Mouse (Mus musculus) liver, embryonic 15.5 days (tissue): ENCODE measurements around the gene Snx19. TPM values are rescaled to one million over a fixed set of nuclear protein-coding genes. Genes with fewer than 3 reads are reported as not detected.

Source experiments
- ATAC-seq: fragments of 200-750 bp; cut with Nextera tagmentation; 2 replicates; pipeline ENCODE4 v1.8.0; 2017; ENCODE audit warnings: moderate number of reproducible peaks, mild to moderate bottlenecking, moderate library complexity; ENCODE audit not compliant: insufficient read depth
- H3K27ac ChIP-seq: fragments of 300-500 bp; sonication (generic); replicated peaks from 2 replicates; pipeline ENCODE4 v1.5.1; 2015; ENCODE audit warnings: mild to moderate bottlenecking, inconsistent platforms
- H3K27me3 ChIP-seq: fragments of 300-500 bp; sonication (generic); 2 replicates; pipeline ENCODE4 v1.6.1; 2015; ENCODE audit warnings: mild to moderate bottlenecking, inconsistent platforms
- H3K36me3 ChIP-seq: fragments of 300-500 bp; sonication (generic); replicated peaks from 2 replicates; pipeline ENCODE4 v1.6.1; 2015; ENCODE audit warnings: moderate library complexity, mild to moderate bottlenecking, inconsistent platforms
- H3K4me1 ChIP-seq: fragments of 300-500 bp; sonication (generic); replicated peaks from 2 replicates; pipeline ENCODE4 v1.6.1; 2015; ENCODE audit warnings: inconsistent platforms
- H3K4me2 ChIP-seq: fragments of 300-500 bp; sonication (generic); 2 replicates; pipeline ENCODE4 v1.6.1; 2015; ENCODE audit warnings: moderate library complexity, mild to moderate bottlenecking, inconsistent platforms
- H3K4me3 ChIP-seq: fragments of 300-500 bp; sonication (generic); replicated peaks from 2 replicates; pipeline ENCODE4 v1.5.1; 2015; ENCODE audit warnings: mild to moderate bottlenecking, inconsistent platforms
- H3K9ac ChIP-seq: fragments of 300-500 bp; sonication (generic); 2 replicates; pipeline ENCODE4 v1.6.1; 2015; ENCODE audit warnings: moderate library complexity, mild to moderate bottlenecking, inconsistent platforms
- H3K9me3 ChIP-seq: fragments of 300-500 bp; sonication (generic); replicated peaks from 2 replicates; pipeline ENCODE4 v1.6.1; 2016; ENCODE audit warnings: inconsistent platforms
- WGBS: fragments of 180-500 bp; shearing (Covaris S2); methylation state at CpG from one replicate; pipeline ENCODE4 v1.1.7; 2015; ENCODE audit warnings: mixed read lengths; ENCODE audit not compliant: insufficient replicate concordance; 5-methylcytosine and 5-hydroxymethylcytosine counted together
- polyA plus RNA-seq: library from polyadenylated mRNA; unstranded; fragments of >200 nt; fragmentation: Nextera tagmentation; extraction: Ambion mirVana; gene quantifications from 2 replicates; pipeline ENCODE4 v1.2.1, GENCODE M21; 2015

Snx19 gene
- 4.2 and 4.3 TPM in 2 replicates for polyA plus RNA-seq

DNA sequence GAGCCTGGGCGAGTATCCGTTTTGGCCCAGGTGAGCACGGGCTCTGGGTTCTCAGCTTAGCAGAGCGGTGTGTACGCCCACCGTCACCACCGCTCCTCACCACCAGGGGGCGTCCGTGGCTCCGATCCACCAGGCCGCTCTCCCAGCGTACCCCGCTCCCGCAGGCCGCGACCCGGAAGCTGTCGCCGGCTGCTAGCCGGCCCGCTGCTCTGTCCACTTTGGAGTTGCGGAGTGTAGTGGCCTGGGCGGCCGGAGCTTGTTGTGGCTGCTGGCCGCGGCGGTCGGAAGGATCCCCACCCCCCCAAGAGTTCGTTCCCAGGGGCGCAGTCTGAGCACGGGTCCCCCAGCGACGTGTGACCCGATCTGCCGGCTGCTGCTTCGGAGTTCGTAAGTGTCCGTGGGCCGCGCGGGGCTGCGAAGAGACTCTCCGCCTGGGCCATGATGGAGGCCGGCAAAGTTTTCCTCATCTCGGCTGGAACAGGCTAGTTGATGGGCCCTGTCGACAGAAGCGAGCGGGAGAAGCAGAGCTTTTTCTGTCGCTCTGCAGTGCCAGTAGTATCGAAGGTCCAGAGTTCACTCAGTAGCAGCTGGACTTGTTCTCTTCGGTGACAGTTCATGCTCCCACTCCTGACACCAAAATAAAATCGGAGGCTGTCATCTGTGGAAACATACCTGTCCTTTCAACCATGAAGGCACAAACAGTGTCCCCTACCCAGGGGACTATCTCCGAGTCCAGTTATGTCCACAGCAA is at the start of gene Snx19:
Snx19 (plus strand) TSS at position 227 of the 751 bp plus-strand sequence.
- WGBS, result 3% methylated on average over 53 of the region's 53 CpGs
- H3K9ac ChIP-seq, result peak within 1 kb of the TSS; percentile 84
- H3K27ac ChIP-seq, result no peak within 1 kb of the TSS
- no peaks in the 10 kb centered on the region for H3K27me3 ChIP-seq
- no peaks in the 10 kb centered on the region for H3K9me3 ChIP-seq
- ATAC-seq, result peak; percentile 91
- H3K4me2 ChIP-seq, result peak within 1 kb of the TSS; percentile 77
- H3K36me3 ChIP-seq, result no peaks in the 10 kb centered on the region
- peak within 1 kb of the TSS; percentile 82 for H3K4me3 ChIP-seq
- peaks cover 27% of the 10 kb centered on the region for H3K4me1 ChIP-seq

DNA sequence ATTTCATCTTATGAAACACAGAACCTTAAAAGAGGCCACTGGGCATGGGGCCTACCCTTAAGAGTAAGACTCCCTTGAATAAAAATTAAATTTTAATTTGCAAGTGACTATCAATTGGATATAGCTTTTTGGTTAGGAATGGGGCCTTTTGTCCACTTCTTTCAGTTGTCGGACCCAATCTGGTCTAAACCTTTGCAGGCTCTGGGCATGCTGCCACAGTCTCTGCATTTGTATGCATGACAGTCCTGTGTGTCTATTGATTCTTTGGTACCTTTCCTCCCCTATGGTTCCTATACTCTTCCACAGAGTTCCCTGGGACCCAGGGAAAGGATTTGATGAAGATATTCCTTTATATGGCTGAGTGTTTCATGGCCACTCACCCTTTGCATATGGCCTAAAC is 26.1 kb upstream of the Snx19 start:
- Histone ChIP-seq H3K36me3 (no peaks in the 10 kb centered on the region), H3K27ac (no peak overlapping the region), H3K9ac (no peak overlapping the region), H3K9me3 (no peaks in the 10 kb centered on the region), H3K27me3 (no peaks in the 10 kb centered on the region), H3K4me3 (no peak overlapping the region), H3K4me1 (no peaks in the 10 kb centered on the region), H3K4me2 (no peak overlapping the region)
- no peak for ATAC-seq
- 79% methylated on average over 1 of the region's 1 CpGs for WGBS

DNA sequence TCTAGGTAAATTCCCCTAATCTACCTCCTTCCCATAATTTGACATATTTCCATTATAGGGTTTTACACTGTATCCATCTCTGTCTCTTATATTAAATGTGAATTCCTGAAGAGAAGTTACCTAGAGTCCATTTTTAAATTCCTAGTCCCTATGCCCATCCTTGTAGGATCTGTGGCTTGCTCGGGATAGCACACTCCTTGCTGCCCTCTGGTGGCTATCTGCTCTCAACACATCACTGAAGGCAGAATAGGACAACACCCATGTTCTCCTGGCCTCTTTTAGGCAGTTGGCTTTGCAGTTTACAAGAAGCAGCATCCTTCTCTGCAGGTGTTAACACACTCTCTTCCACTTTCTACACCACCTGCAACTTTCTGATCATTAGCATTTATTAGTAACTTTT is 4.0 kb upstream of the Snx19 start:
- Histone ChIP-seq H3K36me3 (no peaks in the 10 kb centered on the region), H3K9me3 (no peaks in the 10 kb centered on the region), H3K4me3 (no peak overlapping the region), H3K27ac (no peak overlapping the region), H3K4me2 (no peak overlapping the region), H3K27me3 (no peaks in the 10 kb centered on the region), H3K9ac (no peak overlapping the region), H3K4me1 (peaks cover 8% of the 10 kb centered on the region)
- WGBS, result 9% methylated on average over 1 of the region's 1 CpGs
- no peak for ATAC-seq

DNA sequence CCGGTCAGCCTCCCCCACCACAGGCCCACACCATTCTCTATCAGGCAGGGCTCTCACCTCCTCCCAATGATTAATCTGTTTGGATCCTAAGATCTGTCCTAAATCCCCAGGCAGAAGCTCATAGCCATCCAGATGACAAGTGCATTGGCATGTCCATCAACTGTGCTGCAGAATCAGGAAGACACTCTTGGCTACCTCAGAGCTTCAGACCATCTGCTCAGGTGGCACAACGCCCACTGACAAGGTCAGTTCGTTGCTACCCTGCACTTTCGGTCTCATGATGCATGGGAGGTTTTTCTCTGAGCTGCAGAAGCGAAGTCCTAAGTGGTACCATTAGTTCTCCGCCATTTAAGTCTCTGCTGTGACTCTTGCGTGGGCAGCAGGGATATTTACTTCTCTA is 1.7 kb upstream of the Snx19 start:
- no peak for ATAC-seq
- WGBS, result 70% methylated on average over 7 of the region's 7 CpGs

DNA sequence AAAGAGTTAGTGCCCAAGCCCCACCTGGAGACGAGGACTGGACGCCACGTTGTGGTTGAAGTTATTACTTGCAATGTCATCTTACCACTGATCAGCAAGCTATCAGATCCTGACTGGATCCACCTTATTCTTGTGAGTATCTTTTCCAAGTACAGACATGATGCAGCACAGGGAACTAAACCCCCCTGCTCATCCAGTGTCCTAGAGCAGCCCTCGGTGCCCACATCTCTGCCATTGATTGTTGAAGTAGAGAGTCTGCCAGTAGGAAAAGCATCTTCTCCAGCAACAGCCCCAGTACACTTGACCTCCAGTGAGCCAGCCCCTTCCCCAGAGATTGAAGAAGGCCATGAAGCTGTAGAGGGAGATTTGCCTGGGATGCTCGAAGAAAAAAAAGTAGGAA is 1.3 kb downstream of the Snx19 start:
- H3K27me3 ChIP-seq, result no peaks in the 10 kb centered on the region
- WGBS, result 78% methylated on average over 5 of the region's 5 CpGs
- no peaks in the 10 kb centered on the region for H3K9me3 ChIP-seq
- H3K4me1 ChIP-seq, result peaks cover 27% of the 10 kb centered on the region
- H3K4me3 ChIP-seq, result no peak overlapping the region
- H3K36me3 ChIP-seq, result peaks cover 11% of the 10 kb centered on the region
- peak overlapping the region; percentile 77; the same call in 1 of the 2 replicates for H3K4me2 ChIP-seq
- no peak overlapping the region for H3K27ac ChIP-seq
- no peak for ATAC-seq
- no peak overlapping the region for H3K9ac ChIP-seq

More for the DNA sequence above, 1.7 kb upstream of the Snx19 start:
- no peak overlapping the region for H3K9ac ChIP-seq
- no peaks in the 10 kb centered on the region for H3K27me3 ChIP-seq
- no peak overlapping the region for H3K4me3 ChIP-seq
- no peaks in the 10 kb centered on the region for H3K9me3 ChIP-seq
- H3K4me2 ChIP-seq, result no peak overlapping the region
- peaks cover 24% of the 10 kb centered on the region for H3K4me1 ChIP-seq
- H3K27ac ChIP-seq, result no peak overlapping the region
- no peaks in the 10 kb centered on the region for H3K36me3 ChIP-seq

DNA sequence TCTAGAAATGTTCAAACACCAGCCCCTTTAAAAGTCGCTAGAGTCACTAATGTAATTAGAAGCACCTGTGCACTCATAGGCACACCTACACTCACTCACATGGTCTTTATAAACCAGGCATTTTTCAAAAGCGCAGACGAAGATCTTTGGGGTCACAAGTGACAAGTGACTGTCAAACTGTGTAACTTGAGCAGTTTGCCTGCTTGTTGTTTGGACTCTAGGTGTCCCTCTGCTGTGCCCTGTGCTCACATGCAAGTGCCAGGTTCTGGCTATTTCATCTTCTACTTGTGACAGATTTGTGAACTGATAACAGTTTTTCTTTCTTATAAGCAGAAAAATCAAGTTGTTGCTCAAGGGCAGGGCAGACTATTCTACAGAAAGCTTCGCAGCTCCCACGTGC is 3.5 kb downstream of the Snx19 start:
- no peaks in the 10 kb centered on the region for H3K27me3 ChIP-seq
- H3K27ac ChIP-seq, result no peak overlapping the region
- H3K36me3 ChIP-seq, result peaks cover 26% of the 10 kb centered on the region
- no peak overlapping the region for H3K9ac ChIP-seq
- H3K4me2 ChIP-seq, result no peak overlapping the region
- WGBS, result 87% methylated on average over 5 of the region's 5 CpGs
- H3K4me3 ChIP-seq, result no peak overlapping the region
- no peaks in the 10 kb centered on the region for H3K9me3 ChIP-seq
- no peak for ATAC-seq
- peaks cover 27% of the 10 kb centered on the region for H3K4me1 ChIP-seq

DNA sequence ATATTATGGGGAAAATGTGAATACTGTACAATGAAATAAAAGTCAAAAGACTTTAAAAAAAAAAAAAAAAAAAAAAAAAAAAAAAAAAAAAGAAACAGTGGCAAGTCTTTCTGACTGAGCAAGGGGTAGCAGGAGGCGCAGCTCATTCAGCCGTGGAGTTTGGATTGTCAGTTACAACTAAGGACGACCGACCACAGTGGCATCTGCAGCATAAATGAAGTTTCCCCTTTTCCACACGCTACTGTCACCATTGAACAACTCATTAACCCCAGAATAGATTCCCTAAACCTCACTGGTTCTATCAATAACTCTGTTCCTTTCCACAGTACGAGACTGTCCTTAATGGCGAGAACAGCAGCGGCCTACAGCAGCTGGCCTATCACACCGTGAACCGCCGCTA is 5.0 kb downstream of the Snx19 start:
- no peak overlapping the region for H3K4me3 ChIP-seq
- no peak overlapping the region for H3K27ac ChIP-seq
- H3K9ac ChIP-seq, result no peak overlapping the region
- no peaks in the 10 kb centered on the region for H3K27me3 ChIP-seq
- no peaks in the 10 kb centered on the region for H3K9me3 ChIP-seq
- H3K4me2 ChIP-seq, result no peak overlapping the region
- peaks cover 37% of the 10 kb centered on the region for H3K36me3 ChIP-seq
- H3K4me1 ChIP-seq, result peaks cover 27% of the 10 kb centered on the region
- 77% methylated on average over 11 of the region's 11 CpGs for WGBS
- no peak for ATAC-seq

DNA sequence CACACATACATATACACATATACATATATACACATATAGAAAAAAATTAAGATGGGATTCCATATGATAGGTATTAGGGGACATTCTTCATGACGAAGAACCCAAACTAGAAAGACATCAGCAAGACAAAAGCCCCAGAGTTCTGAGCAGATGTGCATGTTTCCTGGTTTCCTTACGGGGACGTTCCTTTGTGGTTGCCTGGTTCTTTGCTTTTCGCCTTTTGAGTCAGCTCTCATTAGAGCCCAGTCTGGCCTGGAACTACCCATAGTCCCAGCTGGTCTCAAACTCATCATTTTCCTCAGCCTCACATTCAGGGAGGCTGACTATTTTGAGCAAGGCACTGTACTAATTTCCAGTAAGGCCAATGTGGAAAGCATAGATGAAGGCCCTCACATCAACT is 7.0 kb downstream of the Snx19 start:
- peaks cover 53% of the 10 kb centered on the region for H3K36me3 ChIP-seq
- no peaks in the 10 kb centered on the region for H3K27me3 ChIP-seq
- peaks cover 9% of the 10 kb centered on the region for H3K4me1 ChIP-seq
- H3K27ac ChIP-seq, result no peak overlapping the region
- ATAC-seq, result no peak
- no peaks in the 10 kb centered on the region for H3K9me3 ChIP-seq
- no peak overlapping the region for H3K4me2 ChIP-seq
- 81% methylated on average over 4 of the region's 4 CpGs for WGBS
- no peak overlapping the region for H3K4me3 ChIP-seq
- no peak overlapping the region for H3K9ac ChIP-seq

DNA sequence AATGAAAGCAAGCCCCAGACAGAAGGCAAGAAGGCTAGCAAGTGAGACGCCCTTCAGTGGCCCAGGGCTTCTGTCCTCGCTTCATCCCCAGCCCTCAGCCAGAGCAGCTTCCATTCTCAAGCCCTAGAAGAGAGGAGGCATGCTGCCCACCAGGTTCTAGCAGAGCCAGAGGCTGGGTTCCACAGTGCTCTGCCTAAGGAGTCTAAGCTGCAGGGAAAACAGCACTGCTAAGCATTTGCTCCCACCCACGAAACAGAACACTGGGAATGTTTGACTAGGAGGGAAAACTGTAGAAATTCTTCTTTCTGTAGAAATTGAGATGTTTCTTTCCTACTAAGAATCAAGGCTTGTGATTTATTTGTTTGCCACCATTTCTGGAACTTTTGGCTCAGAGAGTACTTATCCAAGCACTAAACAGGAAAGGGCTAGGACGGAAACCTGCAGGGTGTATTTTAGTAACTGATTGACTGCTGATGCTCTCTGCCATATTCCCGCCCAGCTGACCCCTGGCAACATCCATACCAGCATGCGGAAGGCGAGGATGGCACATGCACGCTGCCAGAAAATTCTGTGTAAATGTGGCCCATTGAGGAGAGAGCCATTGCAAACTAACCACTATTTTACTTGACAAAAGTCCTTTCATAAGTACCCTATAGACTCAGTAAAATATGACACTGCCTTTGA is 9.1 kb downstream of the Snx19 start:
- H3K4me1 ChIP-seq, result no peaks in the 10 kb centered on the region
- H3K27me3 ChIP-seq, result no peaks in the 10 kb centered on the region
- H3K9me3 ChIP-seq, result no peaks in the 10 kb centered on the region
- no peak overlapping the region for H3K27ac ChIP-seq
- no peak overlapping the region for H3K4me3 ChIP-seq
- no peak overlapping the region for H3K4me2 ChIP-seq
- no peak for ATAC-seq
- 81% methylated on average over 8 of the region's 8 CpGs for WGBS
- H3K36me3 ChIP-seq, result peaks cover 71% of the 10 kb centered on the region
- no peak overlapping the region for H3K9ac ChIP-seq

DNA sequence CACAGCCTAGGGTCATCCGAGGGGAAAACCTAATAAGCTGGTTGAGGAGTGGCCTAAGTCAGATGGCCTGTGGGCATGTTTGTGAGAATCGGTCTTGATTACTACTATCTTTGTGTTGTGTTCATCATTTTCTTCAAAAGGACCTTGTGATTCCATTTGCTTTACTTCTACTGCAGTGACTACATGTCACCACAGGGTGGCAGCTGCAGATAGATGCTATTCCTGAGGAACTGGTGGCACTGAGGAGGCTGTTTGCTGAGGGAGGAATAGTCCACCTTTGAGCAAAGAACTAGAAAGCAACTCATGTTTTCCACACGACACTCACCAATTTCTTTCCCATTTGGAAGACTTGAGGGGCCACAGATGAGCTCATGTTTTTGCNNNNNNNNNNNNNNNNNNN is 11.6 kb downstream of the Snx19 start:
- WGBS, result 58% methylated on average over 3 of the region's 3 CpGs
- no peak for ATAC-seq
- no peaks in the 10 kb centered on the region for H3K27me3 ChIP-seq

DNA sequence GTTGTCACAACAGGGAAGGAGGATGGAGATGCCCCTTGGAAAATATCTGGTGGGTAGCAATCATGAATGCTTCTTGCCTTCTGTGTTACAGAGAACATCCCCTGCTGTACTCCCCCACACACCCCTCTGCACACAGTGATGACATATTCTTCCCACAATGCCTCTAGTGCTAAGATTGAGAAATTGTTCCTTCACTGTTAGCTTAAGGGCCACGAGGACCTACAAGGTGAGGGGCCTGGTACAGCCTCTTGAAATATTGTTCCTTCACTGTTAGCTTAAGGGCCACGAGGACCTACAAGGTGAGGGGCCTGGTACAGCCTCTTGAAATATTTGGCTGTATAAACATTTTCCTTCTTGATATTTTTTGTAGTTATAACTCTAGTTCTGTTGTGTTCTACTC is 14.9 kb downstream of the Snx19 start:
- 71% methylated on average over 2 of the region's 2 CpGs for WGBS
- Histone ChIP-seq H3K4me1 (no peaks in the 10 kb centered on the region), H3K4me3 (no peak overlapping the region), H3K9ac (no peak overlapping the region), H3K36me3 (peaks cover 50% of the 10 kb centered on the region), H3K9me3 (no peaks in the 10 kb centered on the region), H3K27ac (no peak overlapping the region), H3K27me3 (no peaks in the 10 kb centered on the region), H3K4me2 (no peak overlapping the region)
- ATAC-seq, result no peak

More for the DNA sequence above, 11.6 kb downstream of the Snx19 start:
- Histone ChIP-seq H3K4me2 (no peak overlapping the region), H3K36me3 (peaks cover 73% of the 10 kb centered on the region), H3K4me1 (no peaks in the 10 kb centered on the region), H3K9ac (no peak overlapping the region), H3K27ac (no peak overlapping the region), H3K4me3 (no peak overlapping the region), H3K9me3 (no peaks in the 10 kb centered on the region)
